Mouse (Mus musculus): Measurements from ENCODE around the gene Ndufa9.

DNA sequence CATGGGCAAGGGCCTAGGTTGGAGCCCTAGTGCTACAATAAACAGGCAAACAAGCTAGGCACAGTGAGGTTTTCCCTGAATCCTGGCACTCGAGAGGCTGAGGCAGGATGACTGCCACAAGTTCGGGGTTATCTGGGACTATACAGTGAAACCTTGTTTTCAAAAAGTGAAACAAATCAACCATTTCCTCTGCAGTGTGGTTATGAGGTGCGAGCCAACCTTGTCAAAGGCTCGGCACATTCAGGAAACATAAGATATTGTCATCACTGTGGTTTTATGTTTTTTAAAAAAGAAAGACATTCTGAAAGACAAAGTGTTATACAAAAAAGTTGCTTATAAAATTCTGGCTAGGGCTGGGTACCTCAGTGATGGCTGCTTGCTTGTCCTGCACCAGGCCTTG, 37.5 kb downstream of the Ndufa9 start:
- TF ChIP-seq POLR2A (IDR thresholded peaks at IDR 0.05; ENCODE audit: low read depth, low read length) (no peak), CTCF (IDR thresholded peaks at IDR 0.05; ENCODE audit: extremely low read depth, insufficient read depth, insufficient read length, insufficient replicate concordance) (no peak)

Measured in spleen, adult 2 months (tissue).